Mouse (Mus musculus): ENCODE results near the gene Lck.

GRCm38 (mm10) chr4:129542592-129543141 lies 30.8 kb downstream of the Lck start, which contains the start of gene Hdac1:
- peak; percentile 7 to 78; a peak in 2 of 4 replicates for TF ChIP-seq POLR2A (IDR thresholded peaks at IDR 0.05; ENCODE audit: control insufficient read depth in 1 of 2, insufficient read depth in 1 of 2, low read depth in 1 of 2, low read length in 2 of 2, poor library complexity in 1 of 2)
- peak; percentile 75 for TF ChIP-seq HCFC1 (IDR thresholded peaks at IDR 0.05; ENCODE audit: low read depth, low read length)
- peak; percentile 55; the same call in 1 of the 2 replicates for TF ChIP-seq SIN3A (IDR thresholded peaks at IDR 0.05; ENCODE audit: low read length)
